Mouse (Mus musculus) kidney, embryonic 16.5 days (tissue): Measurements from ENCODE around the gene Bpifa6. TPM values are rescaled to one million over a fixed set of nuclear protein-coding genes. Genes with fewer than 3 reads are reported as not detected.
"Not testable (repeated sequence)": the region's sequence is repeated elsewhere in the genome, so short reads cannot be mapped to it uniquely, and the experiment has no call there.

Experiments used
- ATAC-seq: fragments of 200-750 bp; cut with Nextera tagmentation; 2 replicates; pipeline ENCODE4 v1.8.0; 2017; ENCODE audit warnings: moderate TSS enrichment; ENCODE audit not compliant: low FRiP score, low TSS enrichment
- H3K27ac ChIP-seq: fragments of 300-500 bp; sonication (generic); 2 replicates; pipeline ENCODE4 v1.5.1; 2014; ENCODE audit warnings: low read length
- H3K27me3 ChIP-seq: fragments of 300-500 bp; sonication (generic); 2 replicates; pipeline ENCODE4 v1.6.1; 2014; ENCODE audit warnings: low read length, control low read depth, mixed read lengths; ENCODE audit not compliant: insufficient read depth
- H3K36me3 ChIP-seq: fragments of 300-500 bp; sonication (generic); 2 replicates; pipeline ENCODE4 v1.6.1; 2014; ENCODE audit warnings: low read length, control low read depth, mixed read lengths; ENCODE audit not compliant: insufficient read depth
- H3K4me1 ChIP-seq: fragments of 300-500 bp; sonication (generic); 2 replicates; pipeline ENCODE4 v1.6.1; 2014; ENCODE audit warnings: low read length, control low read depth, mixed read lengths; ENCODE audit not compliant: insufficient read depth
- H3K4me2 ChIP-seq: fragments of 300-500 bp; sonication (generic); replicated peaks from 2 replicates; pipeline ENCODE4 v1.6.1; 2014; ENCODE audit warnings: low read depth, low read length
- H3K4me3 ChIP-seq: fragments of 300-500 bp; sonication (generic); 2 replicates; pipeline ENCODE4 v1.5.1; 2014; ENCODE audit warnings: mild to moderate bottlenecking, low read length
- H3K9ac ChIP-seq: fragments of 300-500 bp; sonication (generic); replicated peaks from 2 replicates; pipeline ENCODE4 v1.6.1; 2014; ENCODE audit warnings: low read length
- H3K9me3 ChIP-seq: fragments of 300-500 bp; sonication (generic); 2 replicates; pipeline ENCODE4 v1.6.1; 2016; ENCODE audit warnings: low read length, control low read depth
- WGBS: fragments of 180-500 bp; shearing (Covaris S2); extraction: QIAGEN DNeasy Blood & Tissue Kit; methylation state at CpG from one replicate; pipeline ENCODE4 v1.1.7; 2014; 5-methylcytosine and 5-hydroxymethylcytosine counted together
- polyA plus RNA-seq: library from polyadenylated mRNA; unstranded; fragments of >200 nt; fragmentation: Nextera tagmentation; extraction: Ambion mirVana; gene quantifications from 2 replicates; pipeline ENCODE4 v1.2.1, GENCODE M21; 2015

The Bpifa6 gene
- polyA plus RNA-seq, 1 experiment from 2014 or later = not detected

GRCm38 (mm10) chr2:154007965-154008364 lies 33.2 kb downstream of the Bpifa6 start, which contains the start of gene Bpifa2:
Gene Bpifa2 (plus strand): TSS chr2:154008265.
- no peak within 1 kb of the TSS for H3K9ac ChIP-seq
- H3K4me1 ChIP-seq = no peaks in the 10 kb centered on the region
- 84% methylated on average over 3 of the region's 3 CpGs for WGBS
- no peak within 1 kb of the TSS for H3K27ac ChIP-seq
- H3K4me2 ChIP-seq = no peak within 1 kb of the TSS
- H3K27me3 ChIP-seq = no peaks in the 10 kb centered on the region
- H3K4me3 ChIP-seq = no peak within 1 kb of the TSS
- H3K9me3 ChIP-seq = no peaks in the 10 kb centered on the region
- H3K36me3 ChIP-seq = no peaks in the 10 kb centered on the region
- ATAC-seq = no peak

- H3K9ac ChIP-seq = no peak overlapping the region
- no peaks in the 10 kb centered on the region for H3K4me1 ChIP-seq
- no peak overlapping the region for H3K4me3 ChIP-seq
- no peak overlapping the region for H3K4me2 ChIP-seq
- no peaks in the 10 kb centered on the region for H3K9me3 ChIP-seq
- no peak overlapping the region for H3K27ac ChIP-seq
- ATAC-seq = no peak
- 32% methylated on average over 1 of the region's 1 CpGs for WGBS
- H3K27me3 ChIP-seq = no peaks in the 10 kb centered on the region
- no peaks in the 10 kb centered on the region for H3K36me3 ChIP-seq
These were observed 43.2 kb downstream of the Bpifa6 start for GRCm38 (mm10) chr2:154017990-154018389.

- H3K36me3 ChIP-seq, H3K4me3 ChIP-seq, H3K27me3 ChIP-seq, H3K9me3 ChIP-seq, H3K4me2 ChIP-seq, H3K9ac ChIP-seq, H3K4me1 ChIP-seq, H3K27ac ChIP-seq, ATAC-seq: not testable (repeated sequence)
- WGBS = 81% methylated on average over 4 of the region's 4 CpGs
These were observed 49.9 kb downstream of the Bpifa6 start for GRCm38 (mm10) chr2:154024676-154025075.

GRCm38 (mm10) chr2:154038932-154039331 lies 64.2 kb downstream of the Bpifa6 start:
- Histone ChIP-seq H3K9ac (no peak overlapping the region), H3K4me2 (no peak overlapping the region), H3K4me1 (no peaks in the 10 kb centered on the region), H3K27me3 (no peaks in the 10 kb centered on the region), H3K36me3 (no peaks in the 10 kb centered on the region), H3K4me3 (no peak overlapping the region), H3K9me3 (no peaks in the 10 kb centered on the region), H3K27ac (no peak overlapping the region)
- no peak for ATAC-seq
- 54% methylated on average over 2 of the region's 2 CpGs for WGBS

- no peak overlapping the region for H3K27ac ChIP-seq
- H3K9ac ChIP-seq = no peak overlapping the region
- H3K4me3 ChIP-seq = no peak overlapping the region
- peaks cover 4% of the 10 kb centered on the region; the same call in 1 of the 2 replicates for H3K4me1 ChIP-seq
- 88% methylated on average over 3 of the region's 3 CpGs for WGBS
- no peaks in the 10 kb centered on the region for H3K9me3 ChIP-seq
- ATAC-seq = no peak
- H3K27me3 ChIP-seq = no peaks in the 10 kb centered on the region
- no peaks in the 10 kb centered on the region for H3K36me3 ChIP-seq
- H3K4me2 ChIP-seq = no peak overlapping the region
These were observed 70.0 kb downstream of the Bpifa6 start for GRCm38 (mm10) chr2:154044743-154045142.

Other genes with a start within 250 kb of the Bpifa6 start
- 226 and 228 TPM in 2 replicates for gene Mapre1, start 233.7 kb upstream of the Bpifa6 start, polyA plus RNA-seq
- gene Efcab8, start 195.0 kb upstream of the Bpifa6 start, polyA plus RNA-seq = 0.09 TPM in 1 of 2 replicates, not detected in the other
- gene Sun5, start 103.9 kb upstream of the Bpifa6 start, polyA plus RNA-seq = not detected in 2 replicates
- gene Bpifb2, start 99.9 kb upstream of the Bpifa6 start, polyA plus RNA-seq = not detected in 2 replicates
- gene Bpifb6, start 74.6 kb upstream of the Bpifa6 start, polyA plus RNA-seq = not detected in 2 replicates
- gene Bpifb3, start 56.7 kb upstream of the Bpifa6 start, polyA plus RNA-seq = not detected in 2 replicates
- not detected in 2 replicates for gene Bpifb4, start 36.7 kb upstream of the Bpifa6 start, polyA plus RNA-seq
- gene Bpifa2, start 33.3 kb downstream of the Bpifa6 start, polyA plus RNA-seq = not detected in 2 replicates
- not detected in 2 replicates for gene Bpifa3, start 155.4 kb downstream of the Bpifa6 start, polyA plus RNA-seq
- 0.29 TPM in 1 of 2 replicates, not detected in the other for gene Bpifa1, start 167.9 kb downstream of the Bpifa6 start, polyA plus RNA-seq
- not detected in 2 replicates for gene Bpifa5, start 187.7 kb downstream of the Bpifa6 start, polyA plus RNA-seq
- gene Bpifb1, start 215.9 kb downstream of the Bpifa6 start, polyA plus RNA-seq = not detected in 2 replicates
- 0.73 and 0.81 TPM in 2 replicates for gene Bpifb5, start 248.8 kb downstream of the Bpifa6 start, polyA plus RNA-seq